Mouse (Mus musculus): ENCODE measurements at regions not wholly inside any gene's neighbourhood (a gene's known extent, or its start where the extent isn't known, plus 50 kb on each side); places are given as distances from the start of the nearest gene placed in this dataset.

- no peak for TF ChIP-seq CTCF (IDR thresholded peaks at IDR 0.05; ENCODE audit: low read depth, low read length)
- no peak for TF ChIP-seq POLR2A (IDR thresholded peaks at IDR 0.05; ENCODE audit: borderline replicate concordance, low read depth, low read length)
These were observed 263.0 kb upstream of the Slc30a5 start for GRCm38 (mm10) chr13:101096221-101096620.

Measured in bone marrow macrophage, adult 2 months (primary cell).